Mouse (Mus musculus): ENCODE results near the gene Exoc6b. TPM values are rescaled to one million over a fixed set of nuclear protein-coding genes. Genes with fewer than 3 reads are reported as not detected.
A peak's percentile ranks its signal among the peaks of the same experiment; 100 is the strongest.
"Not testable (repeated sequence)": the region's sequence is repeated elsewhere in the genome, so short reads cannot be mapped to it uniquely, and the experiment has no call there.

Exoc6b gene
- total RNA-seq (2021): 10 to 100 TPM; 41.8 to 44.0 TPM
- long read RNA-seq, experiment 1, full-length matches to known transcripts: 2 of 7 reads
- long read RNA-seq, experiment 1, partial matches to known transcripts: 1 of 7 reads
- long read RNA-seq, experiment 1, other reads (novel, unspliced or antisense): 4 of 7 reads
- long read RNA-seq, experiment 2, partial matches to known transcripts: 3 of 5 reads
- long read RNA-seq, experiment 2, other reads (novel, unspliced or antisense): 1 of 5 reads

DNA sequence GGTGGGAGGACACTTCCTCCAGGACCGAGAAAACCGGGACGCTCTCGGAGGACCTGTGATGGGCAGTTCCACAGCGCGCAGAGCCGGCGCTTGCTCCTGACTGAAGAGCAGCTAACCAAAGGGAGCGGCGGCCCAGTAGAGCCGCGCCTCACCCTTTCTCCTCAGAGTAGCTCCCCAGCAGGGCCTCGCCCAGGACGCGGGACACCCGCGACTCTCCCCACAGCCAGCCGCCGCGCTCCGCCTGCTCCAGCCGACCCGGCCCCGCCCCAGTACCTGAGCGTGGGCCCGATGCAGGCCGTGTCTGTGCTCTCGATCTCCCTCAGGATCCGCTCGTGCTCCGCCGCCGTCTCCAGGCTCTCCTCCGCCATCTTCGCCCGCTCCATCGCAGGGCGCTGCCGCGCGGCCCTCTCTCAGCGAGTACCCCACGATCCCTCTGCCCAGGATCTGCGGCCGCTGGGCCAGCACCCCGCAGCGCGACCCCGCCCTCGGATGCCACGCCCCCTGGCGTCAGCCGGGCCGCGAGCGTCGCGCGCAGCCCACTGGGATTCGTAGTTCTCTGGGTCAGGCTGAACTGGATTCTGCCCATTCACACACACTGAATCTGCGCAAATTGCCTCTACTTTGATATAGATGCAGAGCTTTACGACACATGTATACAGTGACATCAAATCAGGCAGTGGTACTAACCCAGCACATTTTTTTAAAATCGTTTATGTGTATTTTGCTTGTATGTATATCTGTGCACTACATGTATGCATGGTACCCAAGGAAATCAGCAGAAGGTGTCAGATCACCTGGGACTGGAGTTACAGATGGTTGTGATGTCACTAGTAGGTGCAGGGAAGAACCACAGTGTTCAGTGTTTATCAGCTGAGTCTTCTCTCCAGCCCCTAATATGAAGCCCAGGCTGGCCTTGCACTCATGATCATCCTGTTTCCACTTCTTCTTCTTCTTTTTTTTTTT, at the start of gene Exoc6b:
Exoc6b (minus strand) TSS at position 491 of the 963 bp plus-strand sequence.
- DNase-seq: peak; percentile 92 to 96

DNA sequence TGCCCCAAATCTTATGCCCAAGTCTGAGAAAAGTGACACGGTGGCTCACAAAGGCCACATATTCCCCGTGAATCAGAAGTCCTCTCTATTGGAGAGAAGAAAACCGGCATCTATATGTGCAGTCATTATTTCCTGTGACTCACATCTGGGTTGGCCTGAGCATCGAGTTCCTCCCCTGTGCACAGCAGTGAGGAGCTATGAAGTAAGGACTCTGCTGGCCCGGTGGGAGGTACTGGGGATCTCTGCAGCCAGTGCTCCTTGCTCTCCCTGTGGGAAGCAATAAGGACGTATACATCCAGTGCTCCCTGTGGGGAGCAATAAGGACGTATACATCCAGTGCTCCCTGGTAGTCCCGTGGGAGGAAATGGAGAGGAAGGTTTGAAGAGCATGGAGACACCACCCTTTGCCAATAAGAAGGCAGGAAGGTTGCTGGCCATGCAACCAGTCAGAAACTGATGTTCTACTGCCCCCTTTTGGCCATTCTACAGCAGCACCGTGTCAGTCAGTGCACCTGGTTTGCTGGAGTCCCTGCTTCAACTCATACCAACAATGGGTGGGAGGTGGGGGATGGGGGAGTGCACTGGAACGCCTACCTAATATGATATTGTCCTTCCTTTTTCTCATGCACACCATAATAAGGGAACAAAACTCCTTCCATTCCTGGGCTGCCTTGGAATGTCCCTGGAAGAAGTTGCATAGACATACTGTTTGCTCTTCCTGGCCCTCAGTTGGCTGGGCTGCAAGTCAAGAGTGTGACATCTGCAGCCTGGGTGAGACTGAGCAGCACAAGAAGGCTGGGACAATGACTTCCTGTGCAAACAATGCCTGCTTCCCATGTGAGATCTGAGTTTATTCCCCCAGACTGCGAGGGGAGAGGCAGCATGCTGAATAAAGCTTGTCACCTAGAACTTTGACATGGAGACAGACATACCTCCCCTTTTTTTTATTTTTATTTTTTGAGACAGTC, 48.5 kb upstream of the Exoc6b start:
- DNase-seq: peak; percentile 56 to 74

DNA sequence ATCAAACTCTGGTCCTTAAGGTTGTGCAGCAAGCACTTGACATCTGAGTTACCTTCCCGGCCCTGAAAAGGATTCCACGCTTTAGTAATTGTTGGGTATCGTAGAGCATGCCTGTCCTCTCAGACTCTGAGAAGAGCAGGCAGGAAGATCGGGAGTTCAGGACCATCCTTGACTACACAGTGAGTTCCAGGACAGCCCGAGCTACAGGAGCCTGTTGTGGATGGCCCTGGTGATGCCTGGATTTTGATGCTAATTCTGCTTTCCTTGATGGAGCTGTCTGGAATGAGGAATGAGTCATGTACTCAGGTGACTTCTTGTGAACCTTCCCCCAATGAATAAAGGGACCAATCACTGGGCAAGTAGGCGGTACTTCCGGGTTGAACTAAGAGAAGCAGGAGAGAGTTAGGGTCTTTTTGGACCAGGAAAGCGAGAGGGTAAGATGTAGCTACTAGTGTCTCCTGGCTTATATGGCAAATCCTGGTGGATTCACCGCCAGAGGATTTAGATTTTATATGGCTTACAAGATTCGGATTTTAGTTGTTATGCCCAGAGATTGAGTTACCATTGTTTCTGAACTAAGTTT, 35.8 kb upstream of the Exoc6b start:
- DNase-seq: no peak

DNA sequence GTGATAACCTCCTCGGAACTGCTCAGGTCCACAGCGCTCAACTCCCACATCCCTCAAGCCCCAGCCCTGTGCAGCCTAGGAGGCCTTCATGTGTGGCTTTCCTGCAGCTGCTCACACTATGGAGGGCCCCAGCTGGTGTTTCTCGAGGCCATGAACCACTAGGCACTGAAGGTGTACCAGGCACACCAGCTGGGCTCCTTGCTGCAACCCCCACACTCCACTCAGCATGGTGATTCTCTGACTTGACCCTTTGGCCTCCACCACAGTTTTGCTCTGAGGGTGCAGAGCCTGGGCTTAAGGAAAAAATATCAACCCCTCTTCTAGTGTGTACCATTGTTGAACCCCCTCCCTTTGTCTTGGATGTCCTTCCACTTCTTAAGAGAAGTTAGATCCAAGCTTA, 34.0 kb upstream of the Exoc6b start:
- no peak for DNase-seq

DNA sequence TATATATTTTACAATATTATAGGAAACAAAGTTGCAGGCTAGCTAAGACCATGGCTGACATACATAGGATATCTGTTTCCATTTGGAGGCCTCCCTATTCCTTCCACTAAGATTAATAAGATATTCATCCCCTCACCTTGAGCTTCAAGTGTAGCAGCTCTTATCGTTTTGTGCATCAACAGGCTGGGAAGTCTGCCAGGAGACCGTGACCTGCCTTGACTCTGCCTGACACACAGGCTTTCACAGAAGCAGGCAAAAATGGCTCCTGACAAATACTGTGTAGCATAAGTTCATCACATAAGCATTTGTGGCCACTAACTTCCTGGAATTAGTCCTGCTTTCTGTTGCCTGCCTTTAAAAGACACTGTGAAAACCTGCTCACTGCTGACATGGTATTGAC, 27.1 kb upstream of the Exoc6b start:
- DNase-seq: peak; percentile 80 to 89

DNA sequence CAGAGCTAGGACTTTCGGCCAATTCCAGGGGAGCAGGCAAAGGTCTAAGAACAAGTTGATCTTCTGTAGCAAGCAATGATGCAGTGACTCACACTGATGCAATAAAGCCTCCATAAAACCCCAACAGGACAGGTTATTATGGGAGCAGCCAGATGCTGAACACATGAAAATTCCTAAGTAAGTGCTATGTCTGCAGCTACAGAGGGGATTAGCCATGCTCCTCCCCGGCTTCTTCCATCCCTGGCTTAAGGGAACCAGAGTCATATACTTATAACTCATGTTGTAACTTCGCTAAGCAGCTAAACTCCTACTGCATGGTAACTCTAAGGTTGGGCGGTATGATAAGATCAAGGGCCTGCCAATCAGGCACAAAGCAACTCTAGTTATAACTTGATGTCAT, 18.1 kb upstream of the Exoc6b start:
- DNase-seq: peak in 1 of 2 experiments; percentile 8

DNA sequence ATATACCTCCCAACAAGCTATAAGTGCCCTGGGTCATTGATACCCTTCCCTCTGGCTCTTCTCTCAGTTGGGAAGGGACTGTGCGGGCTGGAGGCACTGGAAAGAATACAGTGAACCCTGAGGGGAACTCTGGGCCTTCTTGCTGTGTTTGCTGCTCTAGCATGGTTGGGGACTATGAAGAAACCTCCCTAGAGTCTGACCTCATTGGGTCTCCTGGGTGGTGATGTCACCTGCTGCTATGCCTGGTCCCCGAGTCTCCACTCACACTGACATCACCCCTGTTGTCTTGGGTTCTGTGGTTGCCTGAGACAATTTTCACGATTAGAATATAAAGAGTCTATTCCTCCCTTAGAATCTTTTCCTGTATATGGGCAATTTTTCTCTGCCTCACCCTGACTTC, 17.3 kb upstream of the Exoc6b start:
- no peak for DNase-seq

DNA sequence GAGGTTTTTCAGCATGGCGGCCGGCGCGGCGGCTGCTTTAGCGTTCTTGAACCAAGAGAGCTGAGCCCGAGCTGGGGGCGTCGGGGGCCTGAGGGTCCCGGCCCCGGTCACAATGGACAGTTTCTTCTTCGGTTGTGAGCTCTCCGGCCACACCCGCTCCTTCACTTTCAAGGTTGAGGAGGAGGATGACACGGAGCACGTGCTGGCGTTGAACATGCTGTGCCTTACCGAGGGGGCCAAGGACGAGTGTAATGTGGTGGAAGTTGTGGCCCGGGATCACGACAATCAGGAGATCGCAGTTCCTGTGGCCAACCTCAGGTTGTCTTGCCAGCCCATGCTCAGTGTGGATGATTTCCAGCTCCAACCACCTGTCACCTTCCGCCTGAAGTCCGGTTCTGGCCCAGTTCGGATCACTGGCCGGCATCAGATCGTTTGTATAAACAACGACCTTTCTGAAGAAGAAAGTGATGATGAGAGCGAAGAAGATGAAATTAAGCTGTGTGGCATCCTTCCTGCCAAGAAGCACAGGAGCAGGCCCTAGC, 6.9 kb upstream of the Exoc6b start:
- not testable (repeated sequence) for DNase-seq

DNA sequence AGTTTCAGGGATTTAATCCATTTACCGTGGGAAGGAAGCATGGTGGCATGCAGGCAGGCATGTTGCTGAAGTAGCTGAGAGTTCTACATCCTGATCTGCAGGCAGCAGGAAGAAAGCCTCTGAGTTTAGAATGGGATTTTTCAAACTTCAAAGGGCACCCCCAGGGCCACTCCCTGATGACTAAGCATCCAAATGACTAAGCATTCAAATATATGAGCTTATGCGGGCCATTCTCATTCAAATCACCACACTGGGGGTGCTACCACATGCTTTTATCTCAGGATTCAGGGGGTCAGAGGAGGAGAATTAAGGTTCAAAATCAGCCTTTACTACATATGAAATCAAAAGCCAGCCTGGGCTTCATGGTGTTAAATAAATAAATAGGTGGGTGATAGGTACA, 5.7 kb upstream of the Exoc6b start:
- peak; percentile 29 to 32 for DNase-seq

DNA sequence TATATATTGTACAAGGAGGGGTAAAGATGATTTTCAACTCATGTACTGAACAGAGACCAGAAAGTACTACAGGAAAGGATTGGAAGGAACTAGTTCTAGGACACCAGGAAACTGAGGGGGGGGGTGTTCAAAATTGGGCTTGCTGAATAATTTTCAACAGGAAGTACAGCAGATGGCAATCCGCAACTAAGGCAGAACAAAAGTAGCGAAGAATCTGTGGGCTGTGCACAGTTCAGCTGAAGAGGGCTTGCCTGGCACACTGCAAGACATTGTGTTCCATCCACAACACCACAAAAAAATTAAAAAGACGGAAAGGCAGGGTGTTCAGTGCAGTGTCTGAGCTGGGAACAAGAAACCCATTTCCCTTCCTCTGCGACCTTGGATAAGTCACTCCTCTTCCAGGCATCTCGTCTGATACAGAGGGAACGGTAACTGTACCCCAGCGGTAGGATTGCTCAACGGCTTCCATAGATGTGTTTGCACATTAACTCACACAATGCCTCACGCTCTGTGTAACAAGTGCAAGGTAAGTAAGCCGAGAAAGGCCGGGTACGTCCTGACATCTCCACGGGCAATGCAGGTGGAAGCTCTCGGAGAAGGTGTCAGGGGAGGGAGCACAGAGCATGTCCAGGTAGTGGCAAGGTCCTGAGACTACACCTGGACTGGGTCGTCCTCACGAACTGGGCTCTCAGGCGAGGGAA, 841 bp downstream of the Exoc6b start:
- peak; percentile 4 to 18 for DNase-seq

DNA sequence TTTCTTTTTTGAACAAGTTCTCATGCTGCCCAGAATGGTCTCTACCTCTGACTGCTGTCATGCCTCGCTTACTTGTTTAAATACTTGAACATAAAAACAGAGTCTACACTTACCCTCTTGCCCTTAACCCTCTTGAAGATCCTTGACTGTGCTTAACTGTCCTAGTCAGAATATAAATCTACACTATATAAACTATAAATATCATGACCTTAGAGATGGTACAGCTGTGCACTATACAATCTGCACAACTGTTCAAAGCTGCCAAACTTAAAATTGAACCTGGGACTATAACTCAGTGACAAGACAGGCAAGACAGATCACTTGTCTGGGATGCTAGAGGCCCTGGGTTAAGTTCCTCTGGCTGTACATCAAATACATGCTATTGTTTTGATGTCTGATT, 11.7 kb downstream of the Exoc6b start:
- no peak for DNase-seq

DNA sequence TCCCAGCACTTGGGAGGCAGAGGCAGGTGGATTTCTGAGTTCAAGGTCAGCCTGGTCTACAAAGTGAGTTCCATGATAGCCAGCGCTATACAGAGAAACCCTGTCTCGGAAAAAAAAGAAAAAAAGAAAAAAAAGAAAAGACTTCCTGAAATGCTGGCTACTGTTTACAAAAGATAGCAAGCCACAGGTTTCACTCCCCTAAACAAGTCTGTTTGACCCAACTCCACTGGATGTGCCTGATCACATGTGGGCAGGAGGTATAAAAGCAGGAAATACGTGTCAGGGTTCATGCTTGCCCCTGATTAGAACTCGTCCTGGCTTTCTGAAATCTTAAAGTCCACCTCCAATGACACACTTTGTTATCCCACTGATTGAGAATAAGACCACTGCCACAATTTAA, 18.2 kb downstream of the Exoc6b start:
- DNase-seq: no peak

DNA sequence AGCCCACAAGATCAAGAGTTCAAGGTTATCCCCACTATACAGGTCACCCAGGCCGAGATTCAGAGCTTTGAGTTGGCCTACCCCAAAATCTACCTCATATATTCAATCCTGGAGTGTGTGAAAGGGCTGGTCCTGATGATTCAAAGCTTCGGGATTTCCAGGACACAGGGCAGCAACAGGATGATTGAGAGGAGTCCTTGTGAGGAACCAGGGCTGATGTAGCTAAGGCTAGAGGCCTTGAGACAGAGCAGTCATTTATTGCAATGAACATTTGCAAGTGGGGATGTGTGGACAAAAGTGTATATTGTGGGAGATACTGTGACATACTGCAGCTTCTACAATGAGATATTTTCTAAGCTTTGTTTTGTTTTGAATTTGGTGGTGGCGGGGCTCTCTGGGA, 22.8 kb downstream of the Exoc6b start:
- peak; percentile 24 to 32 for DNase-seq

DNA sequence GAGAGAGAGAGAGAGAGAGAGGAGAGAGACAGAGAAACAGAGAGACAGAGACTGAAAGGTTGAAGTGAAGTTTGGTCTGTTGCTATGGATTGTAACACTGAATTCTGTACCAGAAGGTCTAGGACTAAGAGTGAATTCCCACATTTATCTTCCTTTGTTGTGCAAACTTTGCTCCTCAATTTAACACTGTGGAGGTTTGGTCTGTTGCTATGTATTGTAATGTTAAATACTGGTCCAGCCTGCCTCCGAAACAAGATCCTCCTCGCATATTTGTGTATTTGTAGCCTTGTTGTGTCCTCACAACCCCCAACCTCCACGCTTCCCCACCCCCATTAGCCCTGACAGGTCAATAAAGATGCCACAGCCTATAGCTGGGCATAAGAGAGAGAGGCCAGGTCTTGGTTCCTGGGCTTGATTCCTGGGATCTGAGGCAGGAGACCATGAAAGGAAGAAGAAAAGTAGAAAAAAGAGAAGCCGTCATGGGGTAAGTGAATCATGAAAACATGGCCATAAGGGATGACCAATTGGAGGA, 24.6 kb downstream of the Exoc6b start:
- no peak for DNase-seq

DNA sequence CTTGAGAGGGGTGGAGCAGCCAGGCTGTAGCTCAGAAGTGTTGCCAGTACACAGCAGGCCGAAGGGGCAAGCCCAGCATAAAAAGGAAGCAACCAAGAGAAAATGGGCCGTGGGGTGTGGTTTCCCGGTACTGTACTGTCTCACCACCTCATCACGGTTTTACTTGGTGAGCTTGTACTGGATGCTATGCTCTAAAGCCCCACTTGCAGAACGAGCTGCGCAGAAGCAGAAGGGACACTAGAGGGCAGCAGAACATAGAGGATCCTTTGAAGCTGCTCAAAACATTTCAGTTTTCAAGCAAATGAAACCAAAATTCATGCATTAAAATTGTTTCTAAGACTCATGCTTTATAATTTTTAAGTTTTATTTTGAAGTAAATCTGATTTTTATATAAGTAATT, 31.6 kb downstream of the Exoc6b start:
- DNase-seq: peak; percentile 45 to 75

DNA sequence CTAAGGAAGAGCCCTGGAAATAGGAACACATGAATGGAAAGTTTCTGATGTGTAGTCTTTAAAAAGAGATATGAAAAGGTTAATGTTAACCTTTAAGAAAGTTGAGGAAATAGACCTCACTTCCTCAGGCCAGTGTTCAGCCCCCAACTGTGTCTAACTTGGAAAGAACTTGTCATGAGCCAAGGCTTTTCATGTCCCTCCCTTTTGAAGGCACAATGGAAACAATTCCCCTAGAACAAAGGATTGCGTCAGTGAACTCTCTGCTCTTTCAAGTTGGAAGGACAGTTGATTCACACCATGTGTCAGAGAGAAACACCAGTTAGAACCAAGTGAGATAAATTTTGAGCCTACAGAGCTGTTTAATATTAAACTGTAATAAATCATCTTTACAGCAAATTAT, 39.6 kb downstream of the Exoc6b start:
- no peak for DNase-seq

DNA sequence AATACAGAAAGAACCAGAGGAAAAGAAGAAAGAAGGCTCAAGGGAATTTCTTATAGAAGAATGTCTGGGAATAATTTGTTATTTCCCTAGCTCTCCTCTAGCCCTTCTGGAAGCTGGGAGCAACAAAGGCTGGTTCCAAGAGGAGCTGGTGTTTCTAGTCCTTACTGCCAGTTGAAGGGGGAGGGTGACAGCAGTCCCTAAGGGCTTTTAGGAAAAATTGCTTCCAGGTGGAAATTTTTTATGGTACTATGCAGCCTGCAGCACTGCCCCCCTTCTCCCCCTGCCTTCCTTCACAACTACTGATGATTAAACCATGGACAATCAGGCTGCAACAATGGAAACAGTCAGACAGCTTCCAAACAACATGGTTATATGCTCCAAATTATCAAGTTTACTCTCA, 44.9 kb downstream of the Exoc6b start:
- DNase-seq: no peak

DNA sequence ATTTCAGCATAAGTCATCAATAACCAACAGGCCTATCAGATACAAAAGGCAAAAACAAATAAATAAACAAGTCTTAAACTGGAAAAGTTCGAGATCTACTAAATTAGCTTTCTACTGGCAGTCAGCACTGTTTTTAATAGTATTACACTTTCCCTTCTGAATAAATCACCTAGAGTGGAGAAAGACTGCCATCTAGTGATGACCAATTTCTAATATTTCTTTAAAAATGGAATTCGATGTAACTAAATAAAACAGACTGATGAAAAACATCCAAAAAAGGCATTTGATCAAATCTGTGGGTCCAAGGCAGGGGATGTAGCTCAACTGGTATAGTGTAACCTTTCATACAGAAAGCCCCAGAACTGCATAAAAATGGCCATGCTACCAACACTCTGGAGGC, 52.3 kb downstream of the Exoc6b start:
- no peak for DNase-seq

DNA sequence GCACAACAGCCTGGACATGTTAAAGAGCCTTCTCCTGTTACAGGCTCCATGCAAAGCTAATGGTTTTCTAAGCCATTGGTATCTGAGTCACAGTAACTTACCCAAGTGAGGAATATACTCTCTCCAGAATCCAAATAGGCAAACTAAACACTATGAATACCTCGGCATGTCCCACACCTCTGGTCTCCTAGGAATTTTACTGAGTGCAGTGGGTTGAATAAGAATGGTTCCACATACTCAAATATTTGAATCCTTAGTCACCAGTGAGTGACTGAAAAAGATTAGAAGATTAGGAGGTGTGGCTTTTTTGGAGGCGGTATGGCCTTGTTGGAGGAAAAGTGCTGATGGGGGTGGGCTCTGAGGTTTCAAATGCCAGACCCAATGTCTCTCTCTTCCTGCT, 55.4 kb downstream of the Exoc6b start:
- no peak for DNase-seq

DNA sequence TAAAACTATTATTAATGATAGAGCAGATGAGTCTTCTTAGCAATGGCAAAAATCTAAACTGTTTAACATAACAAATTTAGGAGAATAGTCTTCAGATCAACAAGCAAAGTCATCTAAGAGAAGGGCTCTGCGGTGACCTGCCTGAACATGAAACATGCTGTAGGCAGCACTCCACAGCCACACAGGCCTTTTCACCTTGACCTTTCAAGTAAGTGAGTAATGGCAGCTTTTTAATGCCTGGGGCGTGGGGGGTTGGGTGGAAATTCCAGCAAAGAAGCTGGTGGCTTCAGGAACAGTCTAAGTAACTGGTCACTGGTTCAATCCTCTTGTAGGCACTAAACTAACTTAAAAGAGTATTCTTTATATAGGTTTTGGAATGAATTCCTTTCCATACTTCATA, 58.9 kb downstream of the Exoc6b start:
- DNase-seq: peak; percentile 72 to 75

DNA sequence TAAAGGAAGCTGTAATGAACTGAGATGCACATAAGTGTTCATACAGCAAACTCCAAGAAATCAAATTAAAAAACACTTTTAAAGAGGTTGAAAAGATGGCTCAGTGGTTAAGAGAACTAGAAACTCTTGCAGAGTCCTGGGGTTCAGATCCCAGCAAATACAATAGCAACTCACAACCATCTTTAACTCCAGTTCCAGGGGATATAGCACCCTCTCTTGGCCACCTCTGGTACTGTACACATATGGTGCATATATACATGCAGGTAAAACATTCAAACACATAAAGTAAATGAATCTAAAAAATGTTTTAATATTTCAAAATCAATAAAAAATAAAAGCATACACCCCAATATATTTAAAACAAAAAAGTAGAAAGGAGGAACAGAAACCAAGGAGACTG, 73.9 kb downstream of the Exoc6b start:
- DNase-seq: no peak
